Mouse (Mus musculus): Measurements from ENCODE around the gene Egf.

- TF ChIP-seq CTCF (IDR thresholded peaks at IDR 0.05; ENCODE audit: low read depth, low read length): no peak
- TF ChIP-seq POLR2A (IDR thresholded peaks at IDR 0.05; ENCODE audit: borderline replicate concordance, low read depth, low read length): no peak
Observed at GRCm38 (mm10) chr3:129799011-129799410, 43.9 kb upstream of the Egf start.
